Mouse (Mus musculus) lung, postnatal 0 days (tissue): ENCODE data around the gene Sorbs1. TPM values are rescaled to one million over a fixed set of nuclear protein-coding genes. Genes with fewer than 3 reads are reported as not detected.
A peak's percentile ranks its signal among the peaks of the same experiment; 100 is the strongest.
"Not testable (repeated sequence)": the region's sequence is repeated elsewhere in the genome, so short reads cannot be mapped to it uniquely, and the experiment has no call there.

Source experiments
- ATAC-seq: fragments of 200-750 bp; cut with Nextera tagmentation; 2 replicates; pipeline ENCODE4 v1.8.0; 2017; ENCODE audit warnings: moderate library complexity
- DNase-seq: peaks from one replicate; pipeline ENCODE4 v3.0.0-alpha.2; 2016; ENCODE audit warnings: low spot score
- H3K27ac ChIP-seq: fragments of 300-500 bp; sonication (generic); 2 replicates; pipeline ENCODE4 v1.5.1; 2014; ENCODE audit warnings: antibody characterized with exemption, mild to moderate bottlenecking, low read length, mixed read lengths
- H3K27me3 ChIP-seq: fragments of 300-500 bp; sonication (generic); replicated peaks from 2 replicates; pipeline ENCODE4 v1.6.1; 2014; ENCODE audit warnings: low read length, mixed read lengths; ENCODE audit not compliant: insufficient read depth
- H3K36me3 ChIP-seq: fragments of 300-500 bp; sonication (generic); 2 replicates; pipeline ENCODE4 v1.6.1; 2014; ENCODE audit warnings: low read length, mixed read lengths; ENCODE audit not compliant: insufficient read depth
- H3K4me1 ChIP-seq: fragments of 300-500 bp; sonication (generic); 2 replicates; pipeline ENCODE4 v1.6.1; 2014; ENCODE audit warnings: antibody characterized with exemption, low read depth, low read length, mixed read lengths; ENCODE audit not compliant: insufficient read depth
- H3K4me2 ChIP-seq: fragments of 300-500 bp; sonication (generic); replicated peaks from 2 replicates; pipeline ENCODE4 v1.6.1; 2014; ENCODE audit warnings: low read depth, mild to moderate bottlenecking, low read length, moderate library complexity, mixed read lengths
- H3K4me3 ChIP-seq: fragments of 300-500 bp; sonication (generic); 2 replicates; pipeline ENCODE4 v1.5.1; 2014; ENCODE audit warnings: low read depth, low read length
- H3K9ac ChIP-seq: fragments of 300-500 bp; sonication (generic); replicated peaks from 2 replicates; pipeline ENCODE4 v1.6.1; 2014; ENCODE audit warnings: low read depth, mild to moderate bottlenecking
- H3K9me3 ChIP-seq: fragments of 300-500 bp; sonication (generic); 2 replicates; pipeline ENCODE4 v1.6.1; 2016; ENCODE audit warnings: low read length, mixed read lengths
- CTCF ChIP-seq: IDR thresholded peaks from 2 replicates; pipeline ENCODE4 v1.5.1; 2016; ENCODE audit warnings: antibody characterized with exemption, mild to moderate bottlenecking
- EP300 ChIP-seq: IDR thresholded peaks from 2 replicates; pipeline ENCODE4 v1.6.1; 2016; ENCODE audit warnings: antibody characterized with exemption, mild to moderate bottlenecking, control low read depth
- WGBS: fragments of 180-500 bp; shearing (Covaris S2); extraction: QIAGEN DNeasy Blood & Tissue Kit; methylation state at CpG from one replicate; pipeline ENCODE4 v1.1.7; 2014; 5-methylcytosine and 5-hydroxymethylcytosine counted together
- polyA plus RNA-seq: library from polyadenylated mRNA; unstranded; fragments of >200 nt; fragmentation: Nextera tagmentation; extraction: Ambion mirVana; gene quantifications from 2 replicates; pipeline ENCODE4 v1.2.1, GENCODE M21; 2015

Gene Sorbs1
- 36.4 and 38.7 TPM in 2 replicates for polyA plus RNA-seq

DNA sequence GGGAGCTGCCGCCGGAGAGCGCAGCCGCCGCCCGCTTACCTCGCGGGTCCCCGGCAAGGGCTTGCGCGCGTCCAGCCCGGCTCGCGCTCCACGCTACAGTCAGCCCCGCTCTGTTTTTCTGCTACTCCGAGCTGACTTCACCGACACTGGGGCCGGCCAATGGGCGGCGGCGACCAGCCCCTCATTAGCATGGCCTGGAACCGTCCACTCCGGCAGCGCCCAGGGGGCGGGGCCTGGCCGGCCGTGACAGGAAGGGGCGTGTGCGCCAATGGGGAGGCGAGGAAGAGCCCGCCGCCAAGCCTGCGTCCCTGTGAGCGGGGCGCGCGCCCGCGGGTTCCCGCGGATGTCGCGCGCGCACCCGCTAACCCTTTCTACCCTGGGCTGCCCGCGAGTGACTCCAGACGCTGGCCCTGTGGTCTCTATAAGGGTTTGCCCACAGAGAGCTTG is at the start of gene Sorbs1:
Gene Sorbs1 (minus strand): TSS at position 148 of the 447 bp plus-strand sequence.
- H3K4me1 ChIP-seq: peaks cover 7% of the 10 kb centered on the region; the same call in 1 of the 2 replicates
- H3K36me3 ChIP-seq: no peaks in the 10 kb centered on the region
- TF ChIP-seq EP300 (no peak), CTCF (no peak)
- 0% methylated on average over 42 of the region's 51 CpGs for WGBS
- ATAC-seq (peak; percentile 97), DNase-seq (peak; percentile 99)
- H3K4me2 ChIP-seq: peak within 1 kb of the TSS; percentile 79
- H3K4me3 ChIP-seq: peak within 1 kb of the TSS; percentile 78
- H3K9ac ChIP-seq: peak within 1 kb of the TSS; percentile 68
- peak within 1 kb of the TSS; percentile 88 for H3K27ac ChIP-seq
- H3K27me3 ChIP-seq: no peaks in the 10 kb centered on the region
- no peaks in the 10 kb centered on the region for H3K9me3 ChIP-seq

DNA sequence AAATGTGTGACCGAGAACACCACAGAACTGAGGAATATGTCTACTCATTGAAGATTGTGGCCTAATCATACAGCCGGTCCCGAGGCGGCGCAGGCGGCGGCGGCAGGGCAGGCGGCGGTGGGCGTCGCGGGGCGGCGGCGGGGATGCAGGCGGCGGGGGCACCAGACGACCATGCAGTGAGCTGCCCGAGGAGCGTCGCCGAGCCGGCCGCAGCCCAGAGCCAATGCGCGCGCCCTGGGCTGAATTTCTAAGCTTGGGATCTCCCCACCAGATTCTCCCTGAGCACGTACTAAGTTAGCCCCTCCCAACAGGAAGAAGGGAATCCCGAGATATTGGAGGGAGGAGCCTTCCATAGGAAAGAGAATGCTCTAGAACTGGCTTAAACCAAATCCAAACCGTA is 47.9 kb upstream of the Sorbs1 start:
- 78% methylated on average over 12 of the region's 31 CpGs for WGBS
- not testable (repeated sequence) for H3K4me2 ChIP-seq, H3K36me3 ChIP-seq, H3K4me3 ChIP-seq, H3K4me1 ChIP-seq, H3K27me3 ChIP-seq, H3K9ac ChIP-seq, H3K27ac ChIP-seq, H3K9me3 ChIP-seq, DNase-seq
- ATAC-seq: peak; percentile 47; the same call in 1 of the 2 replicates

DNA sequence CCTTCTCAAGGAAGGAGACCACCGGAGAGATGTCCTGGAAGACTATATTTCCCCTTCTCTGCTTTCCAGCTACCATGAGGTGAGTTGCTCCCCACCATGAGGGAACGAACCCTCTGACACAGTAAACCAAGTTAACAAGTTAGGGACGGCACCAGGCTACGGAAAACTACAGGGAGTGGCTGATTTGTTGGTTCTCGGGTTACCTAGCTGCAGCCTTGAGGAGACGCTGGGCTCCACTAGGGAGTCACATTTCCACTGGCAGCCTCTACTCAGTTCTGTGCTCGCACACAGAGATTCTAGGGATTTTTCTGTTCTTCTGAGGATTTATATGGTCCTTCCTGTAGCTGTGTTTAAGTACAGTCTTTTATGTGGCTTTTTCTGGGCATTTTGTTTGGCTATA is 42.5 kb upstream of the Sorbs1 start:
- H3K36me3 ChIP-seq: no peaks in the 10 kb centered on the region

GRCm38 (mm10) chr19:40555136-40555535 is 41.6 kb upstream of the Sorbs1 start:
- DNase-seq (no peak), ATAC-seq (no peak)
- no peak overlapping the region for H3K4me3 ChIP-seq
- no peaks in the 10 kb centered on the region for H3K9me3 ChIP-seq
- 90% methylated on average over 8 of the region's 8 CpGs for WGBS
- no peak overlapping the region for H3K27ac ChIP-seq
- H3K9ac ChIP-seq: no peak overlapping the region
- H3K4me2 ChIP-seq: no peak overlapping the region
- 0 out of 2 replicates have a peak, but pooled peaks cover 3% of the 10 kb centered on the region for H3K36me3 ChIP-seq
- no peaks in the 10 kb centered on the region for H3K27me3 ChIP-seq
- no peaks in the 10 kb centered on the region for H3K4me1 ChIP-seq
- TF ChIP-seq EP300: no peak
- no peak for TF ChIP-seq CTCF

More for the DNA sequence above, 42.5 kb upstream of the Sorbs1 start:
- Histone ChIP-seq H3K4me3 (no peak overlapping the region), H3K9me3 (no peaks in the 10 kb centered on the region), H3K27me3 (no peaks in the 10 kb centered on the region), H3K27ac (no peak overlapping the region), H3K4me2 (no peak overlapping the region), H3K4me1 (no peaks in the 10 kb centered on the region), H3K9ac (no peak overlapping the region)
- no peak for ATAC-seq
- TF ChIP-seq CTCF (no peak), EP300 (no peak)
- WGBS: 94% methylated on average over 7 of the region's 7 CpGs
- DNase-seq: no peak

- Histone ChIP-seq H3K36me3 (0 out of 2 replicates have a peak, but pooled peaks cover 3% of the 10 kb centered on the region), H3K4me3 (no peak overlapping the region), H3K27ac (no peak overlapping the region), H3K9ac (no peak overlapping the region), H3K4me2 (no peak overlapping the region), H3K9me3 (no peaks in the 10 kb centered on the region), H3K4me1 (no peaks in the 10 kb centered on the region), H3K27me3 (no peaks in the 10 kb centered on the region)
- TF ChIP-seq CTCF (no peak), EP300 (no peak)
- 56% methylated on average over 11 of the region's 11 CpGs for WGBS
- DNase-seq: no peak
- peak; percentile 20; the same call in 1 of the 2 replicates for ATAC-seq
These were observed 40.8 kb upstream of the Sorbs1 start for GRCm38 (mm10) chr19:40554343-40554742.

GRCm38 (mm10) chr19:40553849-40554248 is 40.3 kb upstream of the Sorbs1 start:
- Histone ChIP-seq H3K27me3 (no peaks in the 10 kb centered on the region), H3K4me1 (no peaks in the 10 kb centered on the region), H3K9me3 (no peaks in the 10 kb centered on the region), H3K4me2 (peak overlapping the region; percentile 19; the same call in 1 of the 2 replicates), H3K36me3 (0 out of 2 replicates have a peak, but pooled peaks cover 3% of the 10 kb centered on the region), H3K4me3 (no peak overlapping the region), H3K9ac (no peak overlapping the region), H3K27ac (no peak overlapping the region)
- WGBS: 59% methylated on average over 6 of the region's 6 CpGs
- TF ChIP-seq CTCF (no peak), EP300 (peak; percentile 56)
- peak; percentile 75 for DNase-seq
- peak; percentile 87 for ATAC-seq
